Mouse (Mus musculus) kidney, postnatal 0 days (tissue): ENCODE data around the gene Ppat. TPM values are rescaled to one million over a fixed set of nuclear protein-coding genes. Genes with fewer than 3 reads are reported as not detected.

Experiments
- ATAC-seq: fragments of 200-750 bp; cut with Nextera tagmentation; replicated peaks from 2 replicates; pipeline ENCODE4 v1.8.0; 2017; ENCODE audit warnings: low read depth, moderate number of reproducible peaks, moderate TSS enrichment, moderate library complexity; ENCODE audit not compliant: low FRiP score
- DNase-seq: peaks from one replicate; pipeline ENCODE4 v3.0.0-alpha.2; 2016; ENCODE audit warnings: low spot score
- H3K27ac ChIP-seq: fragments of 300-500 bp; sonication (generic); 2 replicates; pipeline ENCODE4 v1.5.1; 2014; ENCODE audit warnings: mild to moderate bottlenecking
- H3K27me3 ChIP-seq: fragments of 300-500 bp; sonication (generic); 2 replicates; pipeline ENCODE4 v1.6.1; 2014; ENCODE audit warnings: low read length, mixed read lengths; ENCODE audit not compliant: insufficient read depth
- H3K36me3 ChIP-seq: fragments of 300-500 bp; sonication (generic); 2 replicates; pipeline ENCODE4 v1.6.1; 2014; ENCODE audit warnings: low read length, mixed read lengths; ENCODE audit not compliant: insufficient read depth
- H3K4me1 ChIP-seq: fragments of 300-500 bp; sonication (generic); replicated peaks from 2 replicates; pipeline ENCODE4 v1.6.1; 2014; ENCODE audit warnings: antibody characterized with exemption, low read length, mixed read lengths; ENCODE audit not compliant: insufficient read depth
- H3K4me2 ChIP-seq: fragments of 300-500 bp; sonication (generic); 2 replicates; pipeline ENCODE4 v1.6.1; 2014; ENCODE audit warnings: mild to moderate bottlenecking, low read length, moderate library complexity, mixed read lengths
- H3K4me3 ChIP-seq: fragments of 300-500 bp; sonication (generic); replicated peaks from 2 replicates; pipeline ENCODE4 v1.5.1; 2014; ENCODE audit warnings: low read depth, low read length
- H3K9ac ChIP-seq: fragments of 300-500 bp; sonication (generic); 2 replicates; pipeline ENCODE4 v1.6.1; 2014; ENCODE audit warnings: low read depth, low read length
- H3K9me3 ChIP-seq: fragments of 300-500 bp; sonication (generic); replicated peaks from 2 replicates; pipeline ENCODE4 v1.6.1; 2016; ENCODE audit warnings: low read length, inconsistent platforms, mixed read lengths
- CTCF ChIP-seq: IDR thresholded peaks from 2 replicates; pipeline ENCODE4 v1.5.1; 2016; ENCODE audit warnings: antibody characterized with exemption, low read depth, mild to moderate bottlenecking, moderate library complexity
- WGBS: fragments of 180-500 bp; shearing (Covaris S2); extraction: QIAGEN DNeasy Blood & Tissue Kit; methylation state at CpG from one replicate; pipeline ENCODE4 v1.1.7; 2014; 5-methylcytosine and 5-hydroxymethylcytosine counted together
- polyA plus RNA-seq: library from polyadenylated mRNA; unstranded; fragments of >200 nt; fragmentation: Nextera tagmentation; extraction: Ambion mirVana; gene quantifications from 2 replicates; pipeline ENCODE4 v1.2.1, GENCODE M21; 2015

Ppat gene
- polyA plus RNA-seq, 1 experiment from 2014 or later = 35.9 TPM

DNA sequence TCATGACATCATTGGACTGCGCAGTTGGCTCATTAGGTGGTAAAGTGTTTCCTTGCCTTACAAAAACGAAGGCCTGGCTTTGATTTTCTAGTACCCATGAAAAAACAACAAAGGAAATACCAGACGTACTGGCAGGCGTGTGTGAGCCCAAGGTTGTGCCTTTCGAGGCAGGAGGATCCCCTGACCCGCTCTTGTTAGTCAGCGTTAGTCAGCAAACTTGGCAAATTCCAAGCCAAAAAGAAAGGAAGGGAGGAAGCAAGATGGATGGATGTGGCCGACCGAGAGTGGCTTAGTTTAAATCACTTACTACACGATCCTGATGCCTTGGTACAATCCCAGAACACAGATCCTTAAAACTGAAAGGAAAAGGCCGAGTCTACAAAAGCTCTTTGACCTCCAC lies 11.2 kb upstream of the Ppat start:
- Histone ChIP-seq H3K4me1 (no peaks in the 10 kb centered on the region), H3K27ac (no peak overlapping the region), H3K4me2 (no peak overlapping the region), H3K4me3 (no peak overlapping the region), H3K27me3 (no peaks in the 10 kb centered on the region), H3K9ac (no peak overlapping the region), H3K36me3 (peaks cover 57% of the 10 kb centered on the region), H3K9me3 (no peaks in the 10 kb centered on the region)
- DNase-seq (no peak), ATAC-seq (no peak)
- WGBS = 78% methylated on average over 11 of the region's 11 CpGs
- TF ChIP-seq CTCF = no peak

DNA sequence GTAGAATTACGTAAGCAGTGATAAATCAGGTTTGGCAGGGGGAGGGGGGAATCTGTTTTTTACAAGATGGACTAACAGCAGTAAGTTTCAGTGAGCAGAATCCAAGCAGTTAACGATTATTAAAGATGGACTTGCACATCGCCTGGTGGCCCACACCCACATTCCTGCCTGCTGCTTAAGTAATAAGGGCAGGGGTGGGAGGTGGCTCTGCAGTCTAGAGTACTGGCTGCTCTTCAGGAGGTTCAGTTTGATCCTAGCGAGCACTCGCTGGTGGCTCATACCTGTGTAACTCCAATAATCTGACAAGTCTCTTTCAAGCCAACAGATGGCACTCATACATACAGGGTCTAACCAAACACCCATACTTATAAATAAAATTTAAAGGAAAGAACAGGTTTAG lies 8.2 kb upstream of the Ppat start:
- Histone ChIP-seq H3K4me2 (no peak overlapping the region), H3K9me3 (no peaks in the 10 kb centered on the region), H3K4me3 (no peak overlapping the region), H3K4me1 (no peaks in the 10 kb centered on the region), H3K27me3 (no peaks in the 10 kb centered on the region), H3K27ac (no peak overlapping the region), H3K36me3 (peaks cover 62% of the 10 kb centered on the region), H3K9ac (no peak overlapping the region)
- DNase-seq (no peak), ATAC-seq (no peak)
- 81% methylated on average over 5 of the region's 5 CpGs for WGBS
- no peak for TF ChIP-seq CTCF

DNA sequence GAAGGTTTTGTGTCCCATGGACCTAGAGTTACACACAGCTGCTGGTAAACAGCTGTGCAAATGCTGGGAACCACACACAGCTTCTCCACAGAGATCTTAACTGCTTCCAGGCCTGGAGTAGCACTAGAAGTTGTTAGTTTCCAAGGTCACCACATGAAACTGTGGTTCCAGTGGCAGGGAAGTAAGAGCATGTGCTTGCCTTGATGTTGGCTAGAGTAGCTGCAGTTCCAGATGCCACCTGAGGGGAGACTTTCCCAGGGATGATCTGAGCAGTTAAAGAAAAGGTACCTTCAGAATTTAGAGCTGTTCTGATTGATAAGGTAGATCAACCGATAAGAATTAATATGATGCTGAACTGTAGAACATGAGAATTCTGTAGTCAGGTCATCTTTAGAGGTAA lies 6.6 kb upstream of the Ppat start:
- no peak overlapping the region for H3K4me3 ChIP-seq
- H3K27ac ChIP-seq = no peak overlapping the region
- DNase-seq = no peak
- no peak overlapping the region for H3K4me2 ChIP-seq
- 100% methylated on average over 1 of the region's 1 CpGs for WGBS
- peak; percentile 40; the same call in 1 of the 2 replicates for TF ChIP-seq CTCF
- no peaks in the 10 kb centered on the region for H3K9me3 ChIP-seq
- no peaks in the 10 kb centered on the region for H3K4me1 ChIP-seq
- peaks cover 53% of the 10 kb centered on the region for H3K36me3 ChIP-seq
- ATAC-seq = no peak
- H3K9ac ChIP-seq = no peak overlapping the region
- H3K27me3 ChIP-seq = no peaks in the 10 kb centered on the region

DNA sequence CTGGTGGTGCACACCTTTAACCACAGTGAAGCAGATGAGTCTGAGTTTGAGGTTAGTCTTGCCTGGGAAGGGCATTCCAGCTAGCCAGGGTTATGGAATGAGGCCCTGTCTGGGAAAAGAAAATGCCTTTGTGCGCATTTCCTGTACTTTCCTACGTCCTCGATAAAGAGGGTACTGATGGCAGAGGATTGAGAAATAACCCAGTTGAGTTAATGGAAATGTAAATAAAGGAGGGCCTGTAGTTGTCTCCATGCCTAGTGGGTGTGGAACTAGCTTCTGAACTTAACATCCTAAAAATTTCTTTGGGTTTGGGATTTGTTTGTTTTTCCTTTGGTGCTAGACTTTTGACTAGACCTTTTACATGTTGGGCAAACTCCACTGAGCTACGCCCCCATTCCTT lies 4.1 kb upstream of the Ppat start:
- Histone ChIP-seq H3K4me3 (no peak overlapping the region), H3K4me1 (no peaks in the 10 kb centered on the region), H3K27me3 (no peaks in the 10 kb centered on the region), H3K9ac (no peak overlapping the region), H3K36me3 (peaks cover 36% of the 10 kb centered on the region), H3K9me3 (no peaks in the 10 kb centered on the region), H3K4me2 (no peak overlapping the region), H3K27ac (no peak overlapping the region)
- no peak for TF ChIP-seq CTCF
- ATAC-seq (no peak), DNase-seq (no peak)
- 86% methylated on average over 4 of the region's 4 CpGs for WGBS

GRCm38 (mm10) chr5:76954271-76954900 lies 3.0 kb upstream of the Ppat start:
- H3K27me3 ChIP-seq = no peaks in the 10 kb centered on the region
- no peaks in the 10 kb centered on the region for H3K9me3 ChIP-seq
- H3K4me3 ChIP-seq = no peak overlapping the region
- H3K27ac ChIP-seq = no peak overlapping the region
- H3K4me2 ChIP-seq = no peak overlapping the region
- H3K4me1 ChIP-seq = no peaks in the 10 kb centered on the region
- ATAC-seq (no peak), DNase-seq (no peak)
- 0 out of 2 replicates have a peak overlapping the region, but pooled peaks have one; percentile 18 for H3K9ac ChIP-seq
- peaks cover 30% of the 10 kb centered on the region for H3K36me3 ChIP-seq
- no peak for TF ChIP-seq CTCF
- WGBS = 78% methylated on average over 6 of the region's 6 CpGs

GRCm38 (mm10) chr5:76953794-76954193 lies 2.4 kb upstream of the Ppat start:
- 66% methylated on average over 3 of the region's 3 CpGs for WGBS
- no peaks in the 10 kb centered on the region for H3K9me3 ChIP-seq
- no peak overlapping the region for H3K4me2 ChIP-seq
- H3K27ac ChIP-seq = no peak overlapping the region
- no peak for TF ChIP-seq CTCF
- DNase-seq (no peak), ATAC-seq (no peak)
- no peak overlapping the region for H3K4me3 ChIP-seq
- no peaks in the 10 kb centered on the region for H3K4me1 ChIP-seq
- H3K36me3 ChIP-seq = peaks cover 27% of the 10 kb centered on the region
- H3K9ac ChIP-seq = 0 out of 2 replicates have a peak overlapping the region, but pooled peaks have one; percentile 18
- H3K27me3 ChIP-seq = no peaks in the 10 kb centered on the region
